In genomic region chr4:149220481-149220880, GRCm38 (mm10) we compare ENCODE assay signal across 11 mouse cellular contexts. TPM values are rescaled to one million over a fixed set of nuclear protein-coding genes. Genes with fewer than 3 reads are reported as not detected.
A peak's percentile ranks its signal among the peaks of the same experiment; 100 is the strongest.
DNase-seq lines count a peak whose midpoint lies in the region; ATAC-seq and TF ChIP-seq lines count a peak whose summit lies in the region.
"Had no signal": no experiment of that assay in that cellular context is flagged by ENCODE, and none has a peak within 500 bp of the region (broad histone marks: within the 10 kb centered on the region; RNA-seq: fewer than 3 reads in every experiment).

No protein-coding gene starts in this region.

- H3K27ac ChIP-seq in forebrain, embryonic 10.5 days: peak overlapping the region; percentile 82
- peak overlapping the region; percentile 58 for H3K27ac ChIP-seq in hindbrain, postnatal 0 days

- peak; percentile 23 for DNase-seq in cerebellum, adult 11-12 months
- DNase-seq in R1 (ENCODE audit: low read depth, low spot score): peak; percentile 22
- peak; percentile 38 for DNase-seq in forebrain, embryonic 10.5 days (ENCODE audit: extremely low spot score, low spot score)
- peak; percentile 44 for DNase-seq in hindbrain, postnatal 0 days (ENCODE audit: low spot score)
- no peak for DNase-seq in adrenal gland, postnatal 10 days
- DNase-seq in thymus, postnatal 36 days: no peak
- DNase-seq: adrenal gland, adult 8-10 months; gastrocnemius, postnatal 25 days; lung, postnatal 14 days had no signal

- peaks cover 88% of the 10 kb centered on the region for H3K36me3 ChIP-seq in forebrain, embryonic 10.5 days (replicated peaks)
- H3K36me3 ChIP-seq in hindbrain, postnatal 0 days (ENCODE audit: insufficient read depth, low read length): peaks cover 49% of the 10 kb centered on the region

- no peak overlapping the region for H3K4me2 ChIP-seq in hindbrain, postnatal 0 days (ENCODE audit: low read depth, low read length)

- no peak for ATAC-seq in cerebellum, adult (ENCODE audit: insufficient number of reproducible peaks, low FRiP score, low TSS enrichment)
- peak; percentile 48 for ATAC-seq in hindbrain, postnatal 0 days
- no peak for ATAC-seq in frontal cortex, adult (ENCODE audit: low TSS enrichment)

- H3K4me3 ChIP-seq in forebrain, embryonic 10.5 days: peak overlapping the region; percentile 11; the same call in 1 of the 2 replicates
- no peak overlapping the region for H3K4me3 ChIP-seq in hindbrain, postnatal 0 days (ENCODE audit: low read length)

- peaks cover 35% of the 10 kb centered on the region for H3K4me1 ChIP-seq in forebrain, embryonic 10.5 days
- H3K4me1 ChIP-seq in hindbrain, postnatal 0 days (ENCODE audit: insufficient read depth, low read length): no peaks in the 10 kb centered on the region

- H3K27me3 ChIP-seq in forebrain, embryonic 10.5 days (ENCODE audit: poor library complexity, severe bottlenecking): no peaks in the 10 kb centered on the region
- no peaks in the 10 kb centered on the region for H3K27me3 ChIP-seq in hindbrain, postnatal 0 days (ENCODE audit: insufficient read depth, low read length)

- no peak overlapping the region for H3K9ac ChIP-seq in hindbrain, postnatal 0 days (replicated peaks; ENCODE audit: low read length)

- TF ChIP-seq CTCF in hindbrain, postnatal 0 days (IDR thresholded peaks at IDR 0.05; ENCODE audit: low read depth): no peak

- H3K9me3 ChIP-seq in forebrain, embryonic 10.5 days: peaks cover 8% of the 10 kb centered on the region; the same call in 1 of the 2 replicates
- H3K9me3 ChIP-seq in hindbrain, postnatal 0 days (ENCODE audit: low read length): no peaks in the 10 kb centered on the region

- WGBS in forebrain, embryonic 10.5 days: 41% methylated on average over 17 of the region's 17 CpGs
- 24% methylated on average over 17 of the region's 17 CpGs for WGBS in hindbrain, postnatal 0 days

RNA-seq across cellular contexts. Expression of gene Pgd, which starts 53.9 kb away (rescaled TPM):
- polyA plus RNA-seq in forebrain, embryonic 10.5 days (2016; fragmentation: Nextera tagmentation; extraction: Ambion mirVana): 169 and 172 TPM in 2 replicates
- total RNA-seq in hindbrain, postnatal 0 days (2014; rRNA removed): 24.9 and 36.3 TPM in 2 replicates
- 94.8 and 95.0 TPM in 2 replicates for polyA plus RNA-seq in hindbrain, postnatal 0 days (2015; fragmentation: Nextera tagmentation; extraction: Ambion mirVana)
- 100 to 1,000 TPM; 175 to 176 TPM for total RNA-seq in adrenal gland, postnatal 10 days (2021)

Comparison
In these comparisons a context has a peak if more than half of its experiments do, and no peak if none do; other contexts are left out.
1. DNase-seq: peak in cerebellum, adult 11-12 months (single experiment), R1 (single experiment), forebrain, embryonic 10.5 days (single experiment) and hindbrain, postnatal 0 days (single experiment); none in adrenal gland, postnatal 10 days (single experiment) and thymus, postnatal 36 days (0 of 2).